Mouse (Mus musculus) embryonic fibroblast, embryonic 13.5 days (primary cell): ENCODE data around the gene Olfr373.
"Not testable (repeated sequence)": the region's sequence is repeated elsewhere in the genome, so short reads cannot be mapped to it uniquely, and the experiment has no call there.

Experiments
- CTCF ChIP-seq: IDR thresholded peaks from 2 replicates; pipeline ENCODE4 v1.5.1; 2011; ENCODE audit warnings: mild to moderate bottlenecking, control low read depth, low read length, moderate library complexity, borderline replicate concordance; ENCODE audit not compliant: insufficient read depth
- POLR2A ChIP-seq: IDR thresholded peaks from 2 replicates; pipeline ENCODE4 v1.6.1; 2011; ENCODE audit warnings: low read depth, mild to moderate bottlenecking, control low read depth, low read length, moderate library complexity

- not testable (repeated sequence) for TF ChIP-seq POLR2A, CTCF
Measured at GRCm38 (mm10) chr8:72087611-72088010, 4.6 kb downstream of the Olfr373 start.
